8 mouse cellular contexts compared by ENCODE assay signal in genomic region chr7:109751427-109752007, GRCm38 (mm10). TPM values are rescaled to one million over a fixed set of nuclear protein-coding genes. Genes with fewer than 3 reads are reported as not detected.
DNase-seq lines count a peak whose midpoint lies in the region; ATAC-seq and TF ChIP-seq lines count a peak whose summit lies in the region.

No protein-coding gene starts in this region.

- H3K4me1 ChIP-seq in embryonic facial prominence, embryonic 13.5 days: peaks cover 9% of the 10 kb centered on the region
- peaks cover 55% of the 10 kb centered on the region for H3K4me1 ChIP-seq in megakaryocyte, embryonic 14.5 days

- H3K9me3 ChIP-seq in embryonic facial prominence, embryonic 13.5 days: no peaks in the 10 kb centered on the region
- peaks cover 5% of the 10 kb centered on the region; the same call in 1 of the 2 replicates for H3K9me3 ChIP-seq in megakaryocyte, embryonic 14.5 days

- ATAC-seq in embryonic facial prominence, embryonic 13.5 days (ENCODE audit: insufficient number of reproducible peaks, insufficient read depth, low FRiP score, low TSS enrichment, low read depth): peak; percentile 64
- peak; percentile 29 for ATAC-seq in inflammation-experienced regulatory T-cells, adult 6 months

- peak overlapping the region; percentile 88 for H3K4me2 ChIP-seq in embryonic facial prominence, embryonic 13.5 days

- 4% methylated on average over 13 of the region's 13 CpGs for WGBS in embryonic facial prominence, embryonic 13.5 days

- no peak for TF ChIP-seq CTCF in left cerebral cortex, adult 2 months (IDR thresholded peaks at IDR 0.05)

- no peak for DNase-seq in left cerebral cortex, adult 2 months (ENCODE audit: extremely low spot score in 1 of 2, low spot score in 2 of 2)
- no peak for DNase-seq in left cerebral cortex, adult 11 months (ENCODE audit: low spot score)
- no peak for DNase-seq in adipocyte (ENCODE audit: low spot score)
- DNase-seq in thymus, postnatal 4 days: no peak
- no peak for DNase-seq in frontal cortex, postnatal 25 days (ENCODE audit: low spot score in 2 of 2)

- peak overlapping the region; percentile 98 for H3K27ac ChIP-seq in left cerebral cortex, adult 2 months
- peak overlapping the region; percentile 83 for H3K27ac ChIP-seq in embryonic facial prominence, embryonic 13.5 days

- peak overlapping the region; percentile 97 for H3K4me3 ChIP-seq in left cerebral cortex, adult 2 months
- peak overlapping the region; percentile 89 for H3K4me3 ChIP-seq in embryonic facial prominence, embryonic 13.5 days
- H3K4me3 ChIP-seq in megakaryocyte, embryonic 14.5 days (replicated peaks): peak overlapping the region; percentile 96

- H3K36me3 ChIP-seq in embryonic facial prominence, embryonic 13.5 days: peaks cover 7% of the 10 kb centered on the region; the same call in 1 of the 2 replicates
- peaks cover 42% of the 10 kb centered on the region for H3K36me3 ChIP-seq in megakaryocyte, embryonic 14.5 days (replicated peaks; ENCODE audit: low read length)

- intact Hi-C loops in left cerebral cortex, adult 2 months (cut with DNase I): loop anchor here (2.0 kb wide), 2 partner anchors 29 to 141 kb away; no protein-coding TSS in a partner anchor

- peak overlapping the region; percentile 92 for H3K9ac ChIP-seq in embryonic facial prominence, embryonic 13.5 days

- no peaks in the 10 kb centered on the region for H3K27me3 ChIP-seq in embryonic facial prominence, embryonic 13.5 days
- no peaks in the 10 kb centered on the region for H3K27me3 ChIP-seq in megakaryocyte, embryonic 14.5 days (replicated peaks)

RNA-seq across cellular contexts. Expression of gene Tmem9b, which starts 1.2 kb away (rescaled TPM):
- 10 to 100 TPM; 85.0 to 88.7 TPM for total RNA-seq in left cerebral cortex, adult 2 months (2021)
- 47.1 and 49.4 TPM in 2 replicates for polyA plus RNA-seq in embryonic facial prominence, embryonic 13.5 days (2015; fragmentation: Nextera tagmentation; extraction: Ambion mirVana)
- 100 to 1,000 TPM; 103 to 142 (median 121) TPM for polyA plus RNA-seq in inflammation-experienced regulatory T-cells, adult 6 months (2017; shearing (Covaris generic))
- polyA plus RNA-seq in megakaryocyte, embryonic 14.5 days (2012; ENCODE audit: insufficient read depth, low replicate concordance): 2.3 and 12.5 TPM in 2 replicates

RNA-seq across cellular contexts. Expression of gene Ascl3, which starts 20.0 kb away (rescaled TPM):
- total RNA-seq in left cerebral cortex, adult 2 months (2021): not detected
- not detected in 2 replicates for polyA plus RNA-seq in embryonic facial prominence, embryonic 13.5 days (2015; fragmentation: Nextera tagmentation; extraction: Ambion mirVana)
- polyA plus RNA-seq in inflammation-experienced regulatory T-cells, adult 6 months (2017; shearing (Covaris generic)): under 1 TPM in 1 of 3 experiments, not detected in 2; 0.83 TPM
- 1.1 TPM in 1 of 2 replicates, not detected in the other for polyA plus RNA-seq in megakaryocyte, embryonic 14.5 days (2012; ENCODE audit: insufficient read depth, low replicate concordance)

RNA-seq across cellular contexts. Expression of gene BC051019, which starts 27.9 kb away (rescaled TPM):
- not detected for total RNA-seq in left cerebral cortex, adult 2 months (2021)
- 0.25 TPM in 1 of 2 replicates, not detected in the other for polyA plus RNA-seq in embryonic facial prominence, embryonic 13.5 days (2015; fragmentation: Nextera tagmentation; extraction: Ambion mirVana)
- under 1 TPM in 1 of 3 experiments, not detected in 2; 0.27 TPM for polyA plus RNA-seq in inflammation-experienced regulatory T-cells, adult 6 months (2017; shearing (Covaris generic))
- polyA plus RNA-seq in megakaryocyte, embryonic 14.5 days (2012; ENCODE audit: insufficient read depth, low replicate concordance): 3.4 TPM in 1 of 2 replicates, not detected in the other

RNA-seq across cellular contexts. Expression of gene Nrip3, which starts 30.3 kb away (rescaled TPM):
- total RNA-seq in left cerebral cortex, adult 2 months (2021): 10 to 100 TPM; 83.4 to 86.7 TPM
- 0.48 and 0.63 TPM in 2 replicates for polyA plus RNA-seq in embryonic facial prominence, embryonic 13.5 days (2015; fragmentation: Nextera tagmentation; extraction: Ambion mirVana)
- polyA plus RNA-seq in inflammation-experienced regulatory T-cells, adult 6 months (2017; shearing (Covaris generic)): under 1 TPM; 0.11 to 0.98 (median 0.74) TPM
- 0.69 TPM in 1 of 2 replicates, not detected in the other for polyA plus RNA-seq in megakaryocyte, embryonic 14.5 days (2012; ENCODE audit: insufficient read depth, low replicate concordance)

RNA-seq across cellular contexts. Expression of gene Akip1, which starts 48.0 kb away (rescaled TPM):
- 1 to 10 TPM; 4.9 to 5.9 TPM for total RNA-seq in left cerebral cortex, adult 2 months (2021)
- 30.8 and 33.7 TPM in 2 replicates for polyA plus RNA-seq in embryonic facial prominence, embryonic 13.5 days (2015; fragmentation: Nextera tagmentation; extraction: Ambion mirVana)
- polyA plus RNA-seq in inflammation-experienced regulatory T-cells, adult 6 months (2017; shearing (Covaris generic)): 10 to 100 TPM; 27.1 to 43.4 (median 31.9) TPM
- 4.2 and 38.3 TPM in 2 replicates for polyA plus RNA-seq in megakaryocyte, embryonic 14.5 days (2012; ENCODE audit: insufficient read depth, low replicate concordance)
